Mouse (Mus musculus) hindlimb bud, embryonic 11.5 days (tissue): ENCODE measurements around the gene 9530077C05Rik.
"Not testable (repeated sequence)": the region's sequence is repeated elsewhere in the genome, so short reads cannot be mapped to it uniquely, and the experiment has no call there.

Source experiments
- DNase-seq: peaks from one replicate; pipeline ENCODE4 v3.0.0-alpha.2; 2012; ENCODE audit warnings: low read depth, low spot score; ENCODE audit errors: extremely low spot score

9530077C05Rik gene

DNA sequence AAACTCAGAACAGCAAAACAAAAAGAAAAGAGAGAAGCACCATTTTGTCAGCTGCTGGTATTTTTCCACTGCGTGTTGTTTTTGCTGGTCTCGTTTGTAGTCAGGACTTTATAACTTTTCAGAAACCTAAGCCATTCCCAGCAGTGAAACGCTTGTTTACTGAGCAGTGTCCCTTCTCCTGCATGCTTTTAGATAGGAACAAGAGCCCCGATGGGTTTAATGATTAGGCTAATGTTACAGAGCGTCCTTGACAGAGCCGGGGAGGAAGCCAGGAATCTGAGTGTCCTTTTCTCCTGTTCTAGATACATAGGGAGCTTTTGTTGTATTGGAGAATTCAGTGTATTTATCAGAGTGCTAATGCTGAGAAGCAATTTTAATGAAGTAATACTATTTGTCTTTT is 6.2 kb downstream of the 9530077C05Rik start:
- DNase-seq: no peak

DNA sequence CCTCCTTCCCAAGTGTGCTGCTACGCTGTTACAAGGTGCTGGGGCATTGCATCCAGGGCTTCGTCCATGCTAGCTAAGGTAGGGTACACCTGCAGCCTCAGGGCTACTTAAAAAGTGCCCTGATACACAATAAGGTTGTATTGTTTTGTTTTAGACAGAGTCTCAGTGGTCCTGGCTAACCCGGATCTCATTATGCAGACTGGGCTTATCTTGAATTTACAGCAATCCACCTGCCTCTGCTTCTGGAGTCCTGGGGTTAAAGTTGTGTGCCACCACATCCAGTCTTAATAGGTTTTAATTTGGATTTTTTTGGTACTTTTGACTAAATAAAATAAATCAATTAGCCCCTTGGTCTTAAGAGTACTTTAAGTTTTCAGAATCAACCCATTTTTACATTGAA is 8.6 kb downstream of the 9530077C05Rik start:
- no peak for DNase-seq

DNA sequence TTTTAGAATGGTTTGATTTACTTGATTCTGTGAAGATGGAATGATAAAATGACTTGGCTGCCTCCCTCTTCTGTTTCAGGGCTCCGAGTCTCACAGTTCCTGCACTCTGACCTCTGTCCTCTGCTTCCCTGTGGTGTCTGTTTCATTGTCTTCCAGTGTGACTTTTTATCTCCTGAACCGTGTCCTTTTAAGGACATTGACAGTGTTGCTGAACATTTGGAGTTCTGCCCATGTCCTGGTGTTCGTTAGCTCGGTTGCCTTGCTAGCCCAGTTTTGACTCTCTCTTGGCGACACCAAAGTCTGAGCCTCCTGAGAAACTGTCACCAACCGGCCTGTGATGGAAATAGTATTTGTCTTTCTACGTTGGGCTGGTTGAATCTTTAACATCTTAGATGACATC is 9.2 kb downstream of the 9530077C05Rik start:
- DNase-seq: no peak

DNA sequence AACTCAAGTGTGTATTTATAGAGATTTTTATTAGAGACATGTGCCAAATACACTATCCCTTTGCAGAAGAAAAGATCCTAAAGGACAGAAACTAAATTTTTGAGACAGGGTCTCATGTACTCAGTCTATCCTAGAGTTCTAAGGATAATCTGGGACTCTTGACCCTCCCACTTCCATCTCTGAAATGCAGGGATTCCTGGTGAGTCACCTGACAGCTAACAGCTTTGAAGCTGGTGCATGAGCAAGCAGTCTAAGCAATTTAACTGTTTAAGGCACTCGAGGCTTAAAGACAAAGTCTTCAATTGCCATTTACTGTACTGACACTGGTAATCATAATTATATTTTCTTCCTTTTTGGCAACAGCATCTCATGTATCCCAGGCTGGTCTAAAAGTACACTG is 11.2 kb downstream of the 9530077C05Rik start:
- no peak for DNase-seq

DNA sequence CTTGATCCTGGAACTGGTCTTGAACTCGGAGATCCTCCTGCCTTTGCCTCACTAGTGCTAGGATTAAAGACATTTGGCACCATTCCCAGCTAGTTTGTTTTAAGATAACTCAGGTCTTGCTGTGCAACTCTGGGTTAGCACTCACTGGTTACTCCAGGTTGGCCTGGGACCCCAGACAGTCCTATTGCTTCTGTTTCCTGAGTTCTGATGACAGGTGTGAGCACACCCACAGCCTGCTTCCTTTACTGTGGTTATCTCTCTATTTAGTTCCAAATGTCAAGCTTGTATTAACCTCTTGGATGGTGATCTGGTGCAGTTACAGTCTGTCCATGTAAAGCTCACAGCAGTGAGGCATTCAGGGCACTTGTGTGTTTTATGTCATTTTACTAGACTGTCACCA is 12.2 kb downstream of the 9530077C05Rik start:
- DNase-seq: no peak

DNA sequence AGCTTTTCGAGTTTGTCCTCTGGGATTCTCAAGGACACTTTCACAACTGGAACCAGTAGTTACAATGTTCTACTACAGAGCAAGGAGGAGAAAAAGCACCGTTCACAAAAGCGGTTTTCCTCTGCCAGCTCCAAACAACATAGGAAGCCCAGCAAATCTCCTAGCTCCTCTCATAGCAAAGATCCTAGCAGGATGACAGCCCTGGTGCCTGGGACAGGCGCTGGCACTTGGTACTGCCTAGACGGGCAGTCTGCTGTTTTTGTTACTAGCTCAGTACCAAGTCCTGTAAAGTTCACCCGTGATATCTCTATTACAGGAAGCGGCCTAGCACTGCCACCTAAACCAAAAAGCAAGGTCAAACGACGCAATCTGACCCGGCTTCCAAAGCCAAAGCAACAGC is 12.9 kb downstream of the 9530077C05Rik start:
- no peak for DNase-seq

DNA sequence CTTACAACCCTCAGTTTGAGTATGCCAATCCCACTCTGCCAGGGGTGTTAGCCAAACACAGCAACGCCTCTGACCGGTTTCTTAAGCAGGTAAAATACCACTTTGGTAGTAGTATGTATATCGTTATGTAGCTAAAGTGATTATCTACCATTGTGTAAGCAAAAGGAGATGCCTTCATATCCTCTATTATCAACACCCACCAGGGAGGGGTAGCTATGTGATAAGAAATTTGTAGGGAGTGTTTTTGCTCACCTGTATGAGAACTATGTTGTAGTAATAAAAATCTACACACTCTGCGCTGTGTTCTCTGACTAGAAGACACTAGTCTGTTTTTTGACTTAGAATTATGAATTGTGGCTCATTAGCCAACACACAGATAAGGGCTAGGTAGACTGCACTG is 13.4 kb downstream of the 9530077C05Rik start:
- DNase-seq: no peak

DNA sequence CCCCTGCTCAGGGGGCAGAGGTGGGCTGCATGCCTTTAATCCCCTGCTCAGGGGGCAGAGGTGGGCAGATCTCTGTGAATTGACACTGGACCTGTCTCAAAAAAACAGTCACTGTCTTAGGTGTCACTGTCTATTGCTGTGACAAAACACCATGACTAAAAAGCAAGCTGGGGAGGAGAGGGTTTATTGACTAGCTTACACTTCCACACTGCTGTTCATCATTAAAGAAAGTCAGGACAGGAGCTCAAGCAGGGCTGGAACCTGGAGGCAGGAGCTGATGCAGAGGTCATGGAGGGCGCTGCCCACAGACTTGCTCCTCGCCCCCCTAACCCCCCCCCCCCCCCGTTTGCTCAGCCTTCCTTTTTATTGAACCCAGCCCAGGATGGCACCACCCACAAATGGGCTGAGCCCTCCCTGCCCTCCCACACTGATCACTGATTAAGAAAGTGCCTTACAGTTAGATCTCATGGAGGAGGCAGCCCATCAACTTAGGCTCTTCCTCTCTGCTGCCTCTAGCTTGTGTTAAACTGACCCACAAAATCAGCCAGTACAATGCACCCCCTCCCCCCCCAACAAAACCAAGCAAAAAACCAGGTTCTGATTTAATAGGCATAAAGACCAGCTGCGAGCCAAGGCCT is 16.8 kb downstream of the 9530077C05Rik start:
- DNase-seq: no peak

DNA sequence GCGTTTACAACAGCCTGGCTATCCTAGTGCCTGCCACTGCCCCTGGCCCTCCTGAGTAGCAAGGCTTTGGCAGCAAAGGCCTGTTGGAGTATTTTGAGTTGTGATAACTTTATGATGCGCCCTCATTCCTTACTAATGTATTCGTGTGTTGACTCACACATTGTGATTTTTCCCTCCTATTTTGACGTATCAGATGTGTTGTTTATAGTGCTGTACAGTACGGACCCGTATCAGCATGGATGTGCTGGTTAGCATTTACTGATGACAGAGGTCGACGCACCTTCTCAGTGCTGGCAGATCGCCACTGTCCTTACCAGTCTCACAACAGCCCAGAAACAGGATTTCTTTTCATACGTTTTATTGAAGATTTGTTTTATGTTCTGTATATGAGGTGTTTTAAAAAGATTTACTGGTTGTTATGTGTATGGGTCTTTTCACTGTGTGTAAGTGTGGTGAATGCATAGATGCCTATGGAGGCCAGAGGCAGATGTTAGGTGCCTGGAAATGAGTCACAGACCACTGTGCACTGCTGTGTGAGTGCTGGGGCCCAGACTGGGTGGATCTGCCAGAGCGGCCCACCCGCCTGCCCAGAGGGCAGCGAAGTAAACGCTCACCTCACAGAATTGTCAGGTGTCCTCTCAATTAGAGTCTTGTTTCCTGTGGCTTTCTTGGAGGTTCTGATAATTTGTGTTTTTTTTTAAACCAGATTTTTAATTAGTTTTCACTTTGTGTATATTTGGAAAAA is 17.5 kb downstream of the 9530077C05Rik start:
- DNase-seq: no peak

DNA sequence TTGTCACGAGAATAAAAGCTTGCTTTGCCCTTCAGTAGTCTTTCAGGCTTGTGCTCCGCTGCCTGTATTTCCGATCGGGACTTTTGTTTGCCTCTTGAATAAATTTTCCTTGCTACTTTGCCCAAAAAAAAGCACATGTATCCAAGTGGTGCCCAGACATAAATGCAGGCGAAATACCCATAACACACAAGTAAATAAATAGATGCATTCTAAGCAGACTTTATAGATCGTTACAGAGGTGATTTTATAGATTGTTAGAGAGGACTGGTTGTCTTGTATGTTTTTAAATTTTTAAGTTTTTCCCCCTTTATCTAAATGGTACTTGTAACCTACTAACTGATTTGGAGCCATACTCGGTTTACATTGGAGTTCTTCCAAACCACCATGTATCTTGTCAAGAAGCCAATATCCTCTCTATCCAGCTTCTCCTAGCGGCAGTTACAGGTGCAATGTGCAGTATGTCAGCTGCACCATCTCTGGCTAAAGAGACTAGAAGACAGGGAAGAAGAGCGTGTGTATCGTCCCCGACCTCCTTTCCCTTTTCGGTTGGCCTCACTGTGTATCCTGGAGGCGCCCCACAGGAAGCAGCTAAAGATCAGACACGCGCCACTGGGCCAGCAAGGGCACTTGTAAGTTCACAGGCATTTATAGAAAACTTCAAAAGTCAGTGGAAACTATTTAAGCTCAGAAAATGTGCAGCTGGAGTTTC is 18.4 kb downstream of the 9530077C05Rik start:
- DNase-seq: no peak

DNA sequence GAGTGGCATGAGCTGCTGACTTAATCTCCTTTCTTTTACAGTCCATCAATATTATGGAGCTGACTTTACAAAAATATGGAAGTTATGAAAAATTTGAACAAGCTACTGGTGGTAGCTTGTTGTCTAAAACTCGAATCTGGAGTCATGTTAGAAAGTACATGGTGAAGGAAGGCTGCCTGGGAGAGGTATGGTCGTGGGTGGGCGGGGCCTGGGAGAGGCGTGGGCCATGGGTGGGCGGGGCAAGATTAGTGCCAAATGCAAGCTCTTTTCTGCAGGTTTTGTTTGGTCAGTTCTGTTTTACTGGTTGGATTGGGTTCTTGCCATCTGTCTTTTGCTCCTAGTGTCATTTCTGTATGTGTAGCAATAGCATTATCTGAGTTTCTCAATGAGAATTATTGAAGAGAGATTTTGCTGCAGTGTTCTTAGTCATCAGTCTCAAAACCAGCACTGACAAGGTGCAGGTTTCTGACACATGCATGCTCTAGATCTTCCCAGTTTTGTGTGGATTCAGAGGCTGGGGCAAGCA is 19.1 kb downstream of the 9530077C05Rik start:
- no peak for DNase-seq

DNA sequence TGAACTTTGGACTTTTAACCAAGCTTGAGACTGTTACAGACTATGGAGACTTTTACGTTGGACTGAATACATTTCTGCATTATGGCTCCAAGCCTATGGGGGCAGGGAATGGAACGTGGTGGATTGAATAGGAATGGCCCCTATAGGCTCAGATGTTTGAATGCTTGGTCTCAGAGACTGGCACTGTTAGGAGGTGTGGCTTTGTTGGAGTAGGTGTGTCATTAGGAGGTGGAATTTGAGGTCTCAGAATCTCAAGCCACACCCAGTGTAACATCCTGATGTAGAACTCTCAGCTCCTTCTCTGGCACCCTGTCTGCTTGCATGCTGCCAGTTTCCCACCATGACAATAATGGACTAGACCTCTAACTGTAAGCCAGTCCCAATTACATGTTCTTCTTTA is 21.9 kb downstream of the 9530077C05Rik start:
- DNase-seq: no peak

DNA sequence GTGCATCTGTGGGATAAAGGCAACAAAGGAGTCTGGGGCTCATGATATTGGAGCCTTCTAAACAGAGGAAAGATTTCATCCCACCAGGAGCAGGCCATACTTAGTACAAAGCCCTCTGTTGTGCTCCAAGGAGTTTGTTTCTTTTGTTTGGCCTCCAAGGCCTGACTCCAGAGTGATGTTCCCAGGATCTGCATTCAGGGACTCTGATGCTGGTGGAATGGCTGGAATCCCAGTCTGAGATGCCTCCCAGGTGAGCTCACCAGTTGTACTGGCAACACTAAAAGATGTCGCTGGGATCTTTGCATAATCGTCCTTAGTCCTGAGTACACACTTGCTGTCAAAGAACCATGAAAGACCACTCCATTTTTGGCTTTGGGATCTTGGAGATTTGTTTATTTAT is 22.8 kb downstream of the 9530077C05Rik start:
- DNase-seq: no peak

DNA sequence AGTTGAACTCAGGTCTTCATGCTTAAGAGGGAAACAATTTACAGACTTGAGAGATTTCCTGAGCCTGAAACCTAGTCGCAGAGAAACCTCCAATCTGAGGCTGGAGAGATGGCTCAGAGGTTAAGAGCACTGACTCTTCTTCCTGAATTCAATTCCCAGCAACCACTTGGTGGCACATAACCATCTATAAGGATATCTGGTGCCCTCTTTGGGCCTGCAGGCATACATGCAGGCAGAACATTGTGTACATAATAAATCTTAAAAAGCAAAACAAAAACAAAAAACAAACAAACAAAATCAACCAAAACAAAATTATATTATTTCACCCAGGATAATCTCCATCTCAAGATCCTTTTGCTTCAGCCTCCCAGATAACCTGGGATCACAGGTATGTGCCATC is 27.5 kb downstream of the 9530077C05Rik start:
- DNase-seq: no peak

DNA sequence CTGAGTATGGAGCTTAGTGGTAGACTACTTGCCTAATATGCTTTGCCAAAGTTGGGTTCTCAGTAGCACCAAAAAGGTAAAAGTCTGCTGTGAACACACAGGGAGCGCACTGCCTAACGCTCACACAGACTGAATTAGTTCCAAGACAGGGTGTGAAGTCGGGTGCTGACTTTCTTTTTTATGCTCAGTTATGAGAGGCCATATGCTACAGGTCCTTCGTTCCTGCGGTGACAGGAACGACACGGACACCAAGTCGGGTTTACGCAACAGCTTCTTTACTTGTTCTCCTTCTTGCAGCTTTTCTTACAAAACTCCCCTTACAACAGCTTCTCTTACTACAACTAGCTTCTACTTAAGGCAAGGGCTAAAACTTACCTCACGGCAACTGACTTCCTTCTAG is 31.8 kb downstream of the 9530077C05Rik start:
- DNase-seq: no peak

DNA sequence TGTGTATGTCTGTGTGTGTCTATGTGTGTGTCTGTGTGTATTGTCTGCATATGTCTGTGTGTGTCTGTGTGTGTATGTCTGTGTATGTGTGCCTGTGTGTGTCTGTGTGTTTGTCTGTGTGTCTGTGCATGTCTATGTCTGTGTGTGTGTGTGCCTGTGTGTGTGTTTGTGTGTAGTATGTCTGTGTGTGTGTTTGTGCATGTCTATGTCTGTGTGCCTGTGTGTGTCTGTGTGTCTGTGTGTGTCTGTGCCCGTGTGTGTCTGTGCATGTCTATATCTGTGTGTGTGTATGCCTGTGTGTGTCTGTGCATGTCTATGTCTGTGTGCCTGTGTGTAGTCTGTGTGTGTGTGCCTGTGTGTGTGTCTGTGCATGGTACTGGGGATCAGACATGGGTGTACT is 33.8 kb downstream of the 9530077C05Rik start:
- DNase-seq: no peak

DNA sequence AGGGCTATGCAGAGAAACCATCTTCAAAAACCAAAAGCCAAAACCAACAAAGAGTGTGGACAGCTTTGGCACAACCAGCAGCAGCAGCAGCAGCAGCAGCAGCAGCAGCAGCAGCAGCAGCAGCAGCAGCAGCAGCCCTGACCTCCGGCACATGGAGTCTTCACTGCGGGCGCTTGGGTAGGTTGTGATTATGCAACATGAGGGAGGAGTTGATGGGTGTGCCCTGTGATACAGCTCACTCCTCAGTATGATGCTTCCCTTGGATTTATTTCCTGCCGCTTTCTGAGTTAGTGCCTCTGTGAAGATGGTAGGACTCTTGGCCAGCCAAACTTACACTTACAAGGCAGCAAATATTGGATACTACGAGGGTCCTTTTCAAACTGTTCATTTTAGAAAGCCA is 35.9 kb downstream of the 9530077C05Rik start:
- no peak for DNase-seq

DNA sequence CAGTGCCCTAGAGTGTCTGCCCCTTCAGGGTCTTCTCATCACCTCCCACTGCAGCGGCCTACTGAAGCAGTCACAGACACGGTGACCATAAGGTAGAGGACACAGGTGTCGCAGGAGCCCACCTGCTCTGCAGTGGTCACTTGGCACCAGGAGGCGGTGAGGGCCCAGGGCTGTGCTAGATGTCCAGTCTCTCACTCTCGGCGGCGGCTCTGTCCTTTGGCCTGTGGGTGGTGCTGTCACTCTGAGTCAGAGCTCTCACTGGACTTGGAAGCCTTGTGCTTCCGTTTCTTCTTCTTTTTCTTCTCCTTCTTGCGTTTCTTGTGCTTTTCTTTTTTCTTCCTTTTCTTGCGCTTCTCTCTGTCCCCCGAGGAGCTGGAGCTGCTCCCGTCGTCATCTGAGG is 37.1 kb downstream of the 9530077C05Rik start:
- DNase-seq: no peak

DNA sequence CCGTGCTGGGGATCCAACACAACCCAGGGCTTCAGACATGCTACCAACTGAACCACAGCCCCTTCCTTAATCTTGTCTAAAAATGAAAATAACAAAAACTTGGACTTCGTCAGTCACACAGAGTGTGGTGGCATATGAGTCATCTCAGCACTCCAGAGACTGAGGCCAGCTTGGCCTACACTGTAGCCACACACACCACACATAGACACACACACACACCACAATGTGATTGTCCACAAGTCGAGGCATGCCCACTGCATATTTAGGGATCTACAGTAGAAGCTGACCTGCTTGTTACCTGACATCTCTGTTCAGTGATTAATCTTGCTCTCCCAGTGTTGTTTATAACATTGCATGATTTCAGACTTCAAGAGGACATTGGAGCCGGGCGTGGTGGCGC is 37.9 kb downstream of the 9530077C05Rik start:
- DNase-seq: no peak

DNA sequence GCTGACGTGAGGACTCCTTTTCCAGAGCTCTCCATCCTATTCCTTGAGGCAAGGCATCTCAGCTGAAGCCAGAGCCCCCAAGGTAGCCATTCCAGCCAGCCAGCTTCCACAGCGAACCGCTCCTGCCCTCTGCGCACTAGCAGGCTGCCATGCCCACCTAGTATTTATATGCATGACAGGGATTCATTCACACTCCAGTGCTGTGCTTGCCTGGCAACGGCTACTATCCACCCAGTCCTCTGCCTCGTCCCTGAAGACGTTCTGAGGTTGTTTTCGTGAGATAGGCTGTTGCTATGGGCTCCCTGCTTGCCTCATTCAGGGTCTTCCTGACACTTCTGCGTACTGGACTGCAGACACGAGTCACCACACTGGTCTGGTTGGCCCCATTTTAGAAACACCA is 41.4 kb downstream of the 9530077C05Rik start:
- no peak for DNase-seq

DNA sequence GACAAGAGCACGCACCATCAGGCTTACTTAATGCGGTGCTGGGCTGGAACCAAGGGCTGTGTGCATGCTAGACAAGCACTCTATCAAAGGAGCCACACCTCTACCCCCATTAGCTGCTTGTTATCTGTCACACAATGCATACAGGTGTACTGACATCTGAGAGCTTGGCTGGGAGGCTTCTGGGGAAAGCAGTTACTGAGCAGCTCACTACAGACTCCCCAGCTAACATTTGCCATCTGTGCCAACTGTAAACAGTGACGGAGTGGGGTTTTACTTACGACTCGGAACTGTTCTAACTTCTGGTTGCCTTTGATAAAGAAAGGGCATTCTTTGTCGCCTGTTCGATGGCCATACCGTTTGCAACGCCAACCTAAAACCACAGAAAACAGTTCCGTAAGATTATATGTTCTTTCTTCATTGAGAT is 42.2 kb downstream of the 9530077C05Rik start:
- no peak for DNase-seq

DNA sequence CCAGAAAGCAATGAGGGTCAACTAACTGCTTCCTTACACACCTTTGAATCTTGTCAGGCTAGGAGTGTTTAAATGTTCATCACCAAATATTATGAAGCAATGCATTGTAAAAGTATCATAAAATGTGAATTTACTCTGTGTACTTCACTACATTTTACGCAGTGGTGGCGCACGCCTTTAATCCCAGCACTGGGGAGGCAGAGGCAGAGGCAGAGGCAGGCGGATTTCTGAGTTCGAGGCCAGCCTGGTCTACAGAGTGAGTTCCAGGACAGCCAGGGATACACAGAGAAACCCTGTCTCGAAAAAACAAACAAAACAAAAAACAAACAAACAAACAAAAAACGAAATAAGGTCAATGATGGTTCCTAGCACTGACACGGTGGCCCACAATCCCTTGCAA is 42.7 kb downstream of the 9530077C05Rik start, which contains the start of gene Gm17545:
Gm17545 (plus strand) TSS at position 301 of the 400 bp plus-strand sequence.
- DNase-seq: not testable (repeated sequence)
